17 mouse cellular contexts compared by ENCODE assay signal in genomic region chr4:149302136-149302535, GRCm38 (mm10). TPM values are rescaled to one million over a fixed set of nuclear protein-coding genes. Genes with fewer than 3 reads are reported as not detected.
DNase-seq lines count a peak whose midpoint lies in the region; ATAC-seq and TF ChIP-seq lines count a peak whose summit lies in the region.
"Had no signal": no experiment of that assay in that cellular context is flagged by ENCODE, and none has a peak within 500 bp of the region (broad histone marks: within the 10 kb centered on the region; RNA-seq: fewer than 3 reads in every experiment).

No protein-coding gene starts in this region.

- no peak for TF ChIP-seq CTCF in lung, embryonic 14.5 days (IDR thresholded peaks at IDR 0.05; ENCODE audit: low read depth)

- peaks cover 53% of the 10 kb centered on the region for H3K4me1 ChIP-seq in forebrain, embryonic 10.5 days
- H3K4me1 ChIP-seq in forebrain, embryonic 12.5 days, result peaks cover 55% of the 10 kb centered on the region
- peaks cover 8 to 44% of the 10 kb centered on the region in 2 experiments for H3K4me1 ChIP-seq in heart, embryonic 14.5 days (ENCODE audit: control insufficient read depth in 2 of 2, insufficient read depth in 2 of 2, low read length in 2 of 2)
- peaks cover 22% of the 10 kb centered on the region for H3K4me1 ChIP-seq in heart, embryonic 11.5 days (ENCODE audit: control insufficient read depth, insufficient read depth, low read length)
- H3K4me1 ChIP-seq in lung, embryonic 14.5 days (ENCODE audit: insufficient read depth), result peaks cover 12% of the 10 kb centered on the region; the same call in 1 of the 2 replicates
- H3K4me1 ChIP-seq in neural tube, embryonic 15.5 days, result peaks cover 52% of the 10 kb centered on the region

- no peaks in the 10 kb centered on the region for H3K9me3 ChIP-seq in forebrain, embryonic 10.5 days
- H3K9me3 ChIP-seq in forebrain, embryonic 12.5 days, result no peaks in the 10 kb centered on the region
- H3K9me3 ChIP-seq in heart, embryonic 14.5 days (ENCODE audit: control insufficient read depth, low read length), result no peaks in the 10 kb centered on the region
- no peaks in the 10 kb centered on the region for H3K9me3 ChIP-seq in heart, embryonic 11.5 days (replicated peaks; ENCODE audit: control insufficient read depth, low read length)
- no peaks in the 10 kb centered on the region for H3K9me3 ChIP-seq in lung, embryonic 14.5 days (ENCODE audit: low read depth, low read length)
- no peaks in the 10 kb centered on the region for H3K9me3 ChIP-seq in neural tube, embryonic 15.5 days (replicated peaks)
- H3K9me3 ChIP-seq: liver, embryonic 15.5 days; megakaryocyte, embryonic 14.5 days had no signal

- no peak overlapping the region for H3K4me3 ChIP-seq in forebrain, embryonic 10.5 days
- no peak overlapping the region for H3K4me3 ChIP-seq in forebrain, embryonic 12.5 days (replicated peaks)
- no peak overlapping the region for H3K4me3 ChIP-seq in heart, embryonic 14.5 days (ENCODE audit: control insufficient read depth in 1 of 2, insufficient read depth in 1 of 2, low read depth in 1 of 2, low read length in 2 of 2)
- no peak overlapping the region for H3K4me3 ChIP-seq in heart, embryonic 11.5 days (ENCODE audit: low read depth, low read length)
- H3K4me3 ChIP-seq in lung, embryonic 14.5 days (ENCODE audit: low read depth, low read length), result no peak overlapping the region
- H3K4me3 ChIP-seq in neural tube, embryonic 15.5 days (replicated peaks), result no peak overlapping the region
- H3K4me3 ChIP-seq: left cerebral cortex, adult 2 months; liver, embryonic 15.5 days; megakaryocyte, embryonic 14.5 days had no signal

- H3K4me2 ChIP-seq in forebrain, embryonic 12.5 days, result no peak overlapping the region
- H3K4me2 ChIP-seq in heart, embryonic 14.5 days (ENCODE audit: low read length), result no peak overlapping the region; the same call in 1 of the 2 replicates
- H3K4me2 ChIP-seq in heart, embryonic 11.5 days, result no peak overlapping the region
- H3K4me2 ChIP-seq in lung, embryonic 14.5 days, result no peak overlapping the region
- H3K4me2 ChIP-seq in neural tube, embryonic 15.5 days, result no peak overlapping the region
- H3K4me2 ChIP-seq: liver, embryonic 15.5 days had no signal

- peak overlapping the region; percentile 12; the same call in 1 of the 2 replicates for H3K27ac ChIP-seq in forebrain, embryonic 10.5 days
- no peak overlapping the region for H3K27ac ChIP-seq in forebrain, embryonic 12.5 days
- H3K27ac ChIP-seq in heart, embryonic 14.5 days (replicated peaks in 1 of 2; ENCODE audit: control insufficient read depth in 1 of 2, insufficient read depth in 1 of 2, low read depth in 2 of 2, low read length in 2 of 2), result no peak overlapping the region
- no peak overlapping the region for H3K27ac ChIP-seq in heart, embryonic 11.5 days (ENCODE audit: low read depth, low read length)
- peak overlapping the region; percentile 33; the same call in 1 of the 2 replicates for H3K27ac ChIP-seq in lung, embryonic 14.5 days (ENCODE audit: low read depth)
- H3K27ac ChIP-seq in neural tube, embryonic 15.5 days (replicated peaks), result 0 out of 2 replicates have a peak overlapping the region, but pooled peaks have one; percentile 51
- H3K27ac ChIP-seq: left cerebral cortex, adult 2 months; liver, embryonic 15.5 days had no signal

- DNase-seq in forebrain, embryonic 10.5 days (ENCODE audit: extremely low spot score, low spot score), result no peak
- no peak for DNase-seq in lung, embryonic 14.5 days
- DNase-seq in lung, postnatal 25 days (ENCODE audit: low spot score), result no peak
- no peak for DNase-seq in urinary bladder, postnatal 36 days (ENCODE audit: low spot score in 2 of 2)
- DNase-seq: kidney, adult 18-20 months; kidney, postnatal 10 days; lung, postnatal 10 days; right cerebral cortex, postnatal 25 days; thymus, postnatal 25 days had no signal

- no peak overlapping the region for H3K9ac ChIP-seq in forebrain, embryonic 12.5 days
- H3K9ac ChIP-seq in heart, embryonic 14.5 days (ENCODE audit: low read length), result peak overlapping the region; percentile 21; the same call in 1 of the 2 replicates
- no peak overlapping the region for H3K9ac ChIP-seq in heart, embryonic 11.5 days (ENCODE audit: low read depth, low read length)
- H3K9ac ChIP-seq in lung, embryonic 14.5 days, result no peak overlapping the region
- H3K9ac ChIP-seq in neural tube, embryonic 15.5 days (replicated peaks), result no peak overlapping the region
- H3K9ac ChIP-seq: liver, embryonic 15.5 days had no signal

- peaks cover 4% of the 10 kb centered on the region; the same call in 1 of the 2 replicates for H3K36me3 ChIP-seq in forebrain, embryonic 10.5 days (replicated peaks)
- no peaks in the 10 kb centered on the region for H3K36me3 ChIP-seq in forebrain, embryonic 12.5 days (replicated peaks)
- H3K36me3 ChIP-seq in heart, embryonic 14.5 days (ENCODE audit: control insufficient read depth, insufficient read depth, low read length), result no peaks in the 10 kb centered on the region
- H3K36me3 ChIP-seq in heart, embryonic 11.5 days (ENCODE audit: control insufficient read depth, insufficient read depth, low read length), result no peaks in the 10 kb centered on the region
- no peaks in the 10 kb centered on the region for H3K36me3 ChIP-seq in lung, embryonic 14.5 days (ENCODE audit: insufficient read depth)
- H3K36me3 ChIP-seq in neural tube, embryonic 15.5 days, result no peaks in the 10 kb centered on the region
- H3K36me3 ChIP-seq: liver, embryonic 15.5 days had no signal

- whole genome bisulfite sequencing in forebrain, embryonic 10.5 days, result 70% methylated on average over 3 of the region's 3 CpGs
- WGBS in forebrain, embryonic 12.5 days, result 42% methylated on average over 3 of the region's 3 CpGs
- WGBS in heart, embryonic 14.5 days, result 55% methylated on average over 3 of the region's 3 CpGs
- WGBS in heart, embryonic 11.5 days (ENCODE audit: insufficient replicate concordance), result 75% methylated on average over 3 of the region's 3 CpGs
- WGBS in lung, embryonic 14.5 days, result 54% methylated on average over 3 of the region's 3 CpGs
- WGBS in neural tube, embryonic 15.5 days, result 28% methylated on average over 3 of the region's 3 CpGs

- no peaks in the 10 kb centered on the region for H3K27me3 ChIP-seq in forebrain, embryonic 10.5 days (ENCODE audit: poor library complexity, severe bottlenecking)
- no peaks in the 10 kb centered on the region for H3K27me3 ChIP-seq in forebrain, embryonic 12.5 days
- no peaks in the 10 kb centered on the region for H3K27me3 ChIP-seq in heart, embryonic 14.5 days (ENCODE audit: control insufficient read depth, insufficient read depth, low read length)
- no peaks in the 10 kb centered on the region for H3K27me3 ChIP-seq in heart, embryonic 11.5 days (ENCODE audit: control insufficient read depth, insufficient read depth, low read length)
- no peaks in the 10 kb centered on the region for H3K27me3 ChIP-seq in lung, embryonic 14.5 days (ENCODE audit: insufficient read depth, low read length)
- no peaks in the 10 kb centered on the region for H3K27me3 ChIP-seq in neural tube, embryonic 15.5 days (replicated peaks)
- H3K27me3 ChIP-seq: Patski had no signal

- no peak for ATAC-seq in forebrain, embryonic 12.5 days (ENCODE audit: low FRiP score)
- ATAC-seq in heart, embryonic 14.5 days (ENCODE audit: insufficient number of reproducible peaks, insufficient read depth, low FRiP score, low read depth), result no peak
- no peak for ATAC-seq in heart, embryonic 11.5 days (replicated peaks; ENCODE audit: insufficient number of reproducible peaks, low FRiP score, low TSS enrichment)
- no peak for ATAC-seq in lung, embryonic 14.5 days (ENCODE audit: insufficient read depth)
- ATAC-seq in neural tube, embryonic 15.5 days (ENCODE audit: low FRiP score), result no peak
- ATAC-seq: Patski had no signal

RNA-seq across cellular contexts. Expression of gene Kif1b, which starts 5.4 kb away (rescaled TPM):
- 55.9 and 59.8 TPM in 2 replicates for polyA plus RNA-seq in forebrain, embryonic 10.5 days (2016; fragmentation: Nextera tagmentation; extraction: Ambion mirVana)
- polyA plus RNA-seq in forebrain, embryonic 12.5 days (2016; fragmentation: Nextera tagmentation; extraction: Ambion mirVana), result 123 and 124 TPM in 2 replicates
- polyA plus RNA-seq in heart, embryonic 14.5 days (2014; fragmentation: Nextera tagmentation; extraction: Ambion mirVana), result 47.1 and 51.9 TPM in 2 replicates
- polyA plus RNA-seq in heart, embryonic 11.5 days (2014; fragmentation: Nextera tagmentation; extraction: Ambion mirVana), result 47.8 and 49.6 TPM in 2 replicates
- 38.9 and 39.7 TPM in 2 replicates for polyA plus RNA-seq in lung, embryonic 14.5 days (2014; fragmentation: Nextera tagmentation; extraction: Ambion mirVana)
- 102 and 121 TPM in 2 replicates for polyA plus RNA-seq in neural tube, embryonic 15.5 days (2015; fragmentation: Nextera tagmentation; extraction: Ambion mirVana)

Comparison
In these comparisons a context has a peak if more than half of its experiments do, and no peak if none do; other contexts are left out.
1. H3K27ac ChIP-seq: peak in forebrain, embryonic 10.5 days (single experiment), lung, embryonic 14.5 days (single experiment) and neural tube, embryonic 15.5 days (single experiment); none in forebrain, embryonic 12.5 days (single experiment), heart, embryonic 14.5 days (0 of 2) and heart, embryonic 11.5 days (single experiment).